Mouse (Mus musculus): ENCODE results near the gene Foxo1. TPM values are rescaled to one million over a fixed set of nuclear protein-coding genes. Genes with fewer than 3 reads are reported as not detected.

Foxo1 gene
- total and polyA plus RNA-seq, 2 experiments from 2014 or later, result 3.6 to 4.7 TPM

GRCm38 (mm10) chr3:52343270-52344070 is 75.3 kb downstream of the Foxo1 start:
- no peak overlapping the region for H3K27ac ChIP-seq (ENCODE audit: low read depth)

GRCm38 (mm10) chr3:52345881-52346280 is 77.7 kb downstream of the Foxo1 start:
- TF ChIP-seq EP300 (IDR thresholded peaks at IDR 0.05; ENCODE audit: low read depth) (no peak), CTCF (IDR thresholded peaks at IDR 0.05; ENCODE audit: low read depth) (no peak)
- Histone ChIP-seq H3K4me2 (ENCODE audit: low read depth, low read length) (no peak overlapping the region), H3K9ac (replicated peaks; ENCODE audit: low read depth, low read length) (no peak overlapping the region), H3K27me3 (ENCODE audit: control insufficient read depth, insufficient read depth, low read length) (no peaks in the 10 kb centered on the region), H3K4me1 (ENCODE audit: control insufficient read depth, insufficient read depth) (peaks cover 35% of the 10 kb centered on the region), H3K36me3 (replicated peaks; ENCODE audit: control insufficient read depth, insufficient read depth, low read length) (peaks cover 19% of the 10 kb centered on the region), H3K9me3 (replicated peaks; ENCODE audit: control insufficient read depth, low read length) (no peaks in the 10 kb centered on the region), H3K27ac (ENCODE audit: low read depth) (no peak overlapping the region), H3K4me3 (ENCODE audit: low read depth, low read length) (no peak overlapping the region)
- WGBS, result 95% methylated on average over 11 of the region's 11 CpGs
- no peak for DNase-seq (ENCODE audit: low spot score)
- ATAC-seq (ENCODE audit: insufficient read depth, low read depth), result no peak

More at GRCm38 (mm10) chr3:52343270-52344070, 75.3 kb downstream of the Foxo1 start:
- 80% methylated on average over 6 of the region's 6 CpGs for WGBS
- no peak overlapping the region for H3K4me2 ChIP-seq (ENCODE audit: low read depth, low read length)
- peaks cover 19% of the 10 kb centered on the region for H3K36me3 ChIP-seq (replicated peaks; ENCODE audit: control insufficient read depth, insufficient read depth, low read length)
- TF ChIP-seq EP300 (IDR thresholded peaks at IDR 0.05; ENCODE audit: low read depth) (no peak), CTCF (IDR thresholded peaks at IDR 0.05; ENCODE audit: low read depth) (no peak)
- no peak overlapping the region for H3K9ac ChIP-seq (replicated peaks; ENCODE audit: low read depth, low read length)
- H3K27me3 ChIP-seq (ENCODE audit: control insufficient read depth, insufficient read depth, low read length), result no peaks in the 10 kb centered on the region
- ATAC-seq (ENCODE audit: insufficient read depth, low read depth) (no peak), DNase-seq (ENCODE audit: low spot score) (no peak)
- no peaks in the 10 kb centered on the region for H3K9me3 ChIP-seq (replicated peaks; ENCODE audit: control insufficient read depth, low read length)
- H3K4me1 ChIP-seq (ENCODE audit: control insufficient read depth, insufficient read depth), result peaks cover 39% of the 10 kb centered on the region
- H3K4me3 ChIP-seq (ENCODE audit: low read depth, low read length), result no peak overlapping the region

DNA sequence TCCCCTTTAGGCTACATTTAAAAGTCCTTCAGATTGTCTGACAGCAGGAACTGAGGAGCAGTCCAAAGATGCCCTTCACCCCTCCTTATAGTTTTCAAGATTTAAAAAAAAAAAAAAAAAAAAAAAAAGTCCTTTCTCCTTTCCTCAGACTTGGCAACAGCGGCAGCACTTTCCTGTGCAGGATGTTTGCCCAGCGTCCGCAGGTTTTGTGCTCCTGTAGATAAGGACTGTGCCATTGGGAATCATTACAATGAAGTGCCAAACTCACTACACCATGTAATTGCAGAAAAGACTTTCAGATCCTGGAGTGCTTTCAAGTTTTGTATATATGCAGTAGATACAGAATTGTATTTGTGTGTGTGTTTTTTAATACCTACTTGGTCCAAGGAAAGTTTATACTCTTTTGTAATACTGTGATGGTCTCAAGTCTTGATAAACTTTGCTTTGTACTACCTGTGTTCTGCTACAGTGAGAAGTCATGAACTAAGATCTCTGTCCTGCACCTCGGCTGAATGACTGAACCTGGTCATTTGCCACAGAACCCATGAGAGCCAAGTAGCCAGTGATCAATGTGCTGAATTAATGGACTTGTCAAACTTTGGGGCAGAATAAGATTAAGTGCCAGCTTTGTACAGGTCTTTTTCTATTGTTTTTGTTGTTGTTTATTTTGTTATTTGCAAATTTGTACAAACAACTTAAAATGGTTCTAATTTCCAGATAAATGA is 79.0 kb downstream of the Foxo1 start:
- Histone ChIP-seq H3K9me3 (replicated peaks; ENCODE audit: control insufficient read depth, low read length) (no peaks in the 10 kb centered on the region), H3K4me1 (ENCODE audit: control insufficient read depth, insufficient read depth) (peaks cover 22% of the 10 kb centered on the region), H3K9ac (replicated peaks; ENCODE audit: low read depth, low read length) (no peak overlapping the region), H3K4me3 (ENCODE audit: low read depth, low read length) (no peak overlapping the region), H3K27me3 (ENCODE audit: control insufficient read depth, insufficient read depth, low read length) (no peaks in the 10 kb centered on the region), H3K36me3 (replicated peaks; ENCODE audit: control insufficient read depth, insufficient read depth, low read length) (peaks cover 19% of the 10 kb centered on the region), H3K27ac (ENCODE audit: low read depth) (no peak overlapping the region), H3K4me2 (ENCODE audit: low read depth, low read length) (no peak overlapping the region)
- ATAC-seq (ENCODE audit: insufficient read depth, low read depth) (no peak), DNase-seq (ENCODE audit: low spot score) (no peak)
- WGBS, result 56% methylated on average over 4 of the region's 4 CpGs
- no peak for TF ChIP-seq CTCF (IDR thresholded peaks at IDR 0.05; ENCODE audit: low read depth)
- no peak for TF ChIP-seq EP300 (IDR thresholded peaks at IDR 0.05; ENCODE audit: low read depth)

GRCm38 (mm10) chr3:52347980-52348622 is 80.0 kb downstream of the Foxo1 start:
- no peak overlapping the region for H3K4me2 ChIP-seq (ENCODE audit: low read depth, low read length)
- H3K36me3 ChIP-seq (replicated peaks; ENCODE audit: control insufficient read depth, insufficient read depth, low read length), result peaks cover 19% of the 10 kb centered on the region
- WGBS, result 58% methylated on average over 10 of the region's 10 CpGs
- no peaks in the 10 kb centered on the region for H3K27me3 ChIP-seq (ENCODE audit: control insufficient read depth, insufficient read depth, low read length)
- TF ChIP-seq CTCF (IDR thresholded peaks at IDR 0.05; ENCODE audit: low read depth) (no peak), EP300 (IDR thresholded peaks at IDR 0.05; ENCODE audit: low read depth) (no peak)
- no peak overlapping the region for H3K9ac ChIP-seq (replicated peaks; ENCODE audit: low read depth, low read length)
- H3K9me3 ChIP-seq (replicated peaks; ENCODE audit: control insufficient read depth, low read length), result no peaks in the 10 kb centered on the region
- H3K4me3 ChIP-seq (ENCODE audit: low read depth, low read length), result no peak overlapping the region
- H3K27ac ChIP-seq (ENCODE audit: low read depth), result no peak overlapping the region
- DNase-seq (ENCODE audit: low spot score) (no peak), ATAC-seq (ENCODE audit: insufficient read depth, low read depth) (no peak)
- H3K4me1 ChIP-seq (ENCODE audit: control insufficient read depth, insufficient read depth), result peaks cover 13% of the 10 kb centered on the region

- Histone ChIP-seq H3K9me3 (replicated peaks; ENCODE audit: control insufficient read depth, low read length) (no peaks in the 10 kb centered on the region), H3K9ac (replicated peaks; ENCODE audit: low read depth, low read length) (no peak overlapping the region), H3K4me3 (ENCODE audit: low read depth, low read length) (no peak overlapping the region), H3K36me3 (replicated peaks; ENCODE audit: control insufficient read depth, insufficient read depth, low read length) (peaks cover 8% of the 10 kb centered on the region), H3K27me3 (ENCODE audit: control insufficient read depth, insufficient read depth, low read length) (no peaks in the 10 kb centered on the region), H3K4me2 (ENCODE audit: low read depth, low read length) (no peak overlapping the region), H3K27ac (ENCODE audit: low read depth) (no peak overlapping the region), H3K4me1 (ENCODE audit: control insufficient read depth, insufficient read depth) (peaks cover 9% of the 10 kb centered on the region; the same call in 1 of the 2 replicates)
- ATAC-seq (ENCODE audit: insufficient read depth, low read depth) (no peak), DNase-seq (ENCODE audit: low spot score) (no peak)
- no peak for TF ChIP-seq EP300 (IDR thresholded peaks at IDR 0.05; ENCODE audit: low read depth)
- TF ChIP-seq CTCF (IDR thresholded peaks at IDR 0.05; ENCODE audit: low read depth), result no peak
- WGBS, result 85% methylated on average over 8 of the region's 8 CpGs
Observed at GRCm38 (mm10) chr3:52350636-52351035, 82.5 kb downstream of the Foxo1 start.
